Mouse (Mus musculus): ENCODE measurements around the gene Olfr785. TPM values are rescaled to one million over a fixed set of nuclear protein-coding genes. Genes with fewer than 3 reads are reported as not detected.
"Not testable (repeated sequence)": the region's sequence is repeated elsewhere in the genome, so short reads cannot be mapped to it uniquely, and the experiment has no call there.

Olfr785 gene
- polyA plus RNA-seq (2016; fragmentation: Nextera tagmentation; extraction: Ambion mirVana), result not detected in 2 replicates

- Histone ChIP-seq H3K27ac (replicated peaks) (no peak within 1 kb of the TSS), H3K9me3 (replicated peaks) (no peaks in the 10 kb centered on the region), H3K4me3 (no peak within 1 kb of the TSS), H3K36me3 (no peaks in the 10 kb centered on the region), H3K4me1 (no peaks in the 10 kb centered on the region), H3K27me3 (ENCODE audit: low read depth, poor library complexity, severe bottlenecking) (no peaks in the 10 kb centered on the region)
- WGBS, result 82% methylated on average over 2 of the region's 2 CpGs
- DNase-seq (ENCODE audit: low spot score), result no peak
Observed at GRCm38 (mm10) chr10:129405126-129405525, at the start of gene Olfr785. Olfr785 (plus strand) TSS chr10:129405426.

- not testable (repeated sequence) for H3K4me3 ChIP-seq; H3K27me3 ChIP-seq (ENCODE audit: low read depth, poor library complexity, severe bottlenecking); H3K36me3 ChIP-seq; DNase-seq (ENCODE audit: low spot score); H3K4me1 ChIP-seq; H3K9me3 ChIP-seq (replicated peaks); H3K27ac ChIP-seq (replicated peaks)
- 85% methylated on average over 4 of the region's 4 CpGs for WGBS
Observed at GRCm38 (mm10) chr10:129356496-129356895, 48.7 kb upstream of the Olfr785 start.

- Histone ChIP-seq H3K9me3 (replicated peaks) (peaks cover 7% of the 10 kb centered on the region; the same call in 1 of the 2 replicates), H3K27me3 (ENCODE audit: low read depth, poor library complexity, severe bottlenecking) (no peaks in the 10 kb centered on the region), H3K36me3 (no peaks in the 10 kb centered on the region), H3K4me3 (no peak overlapping the region), H3K27ac (replicated peaks) (no peak overlapping the region), H3K4me1 (no peaks in the 10 kb centered on the region)
- DNase-seq (ENCODE audit: low spot score), result no peak
- 80% methylated on average over 5 of the region's 5 CpGs for WGBS
Observed at GRCm38 (mm10) chr10:129357307-129357706, 47.9 kb upstream of the Olfr785 start.

GRCm38 (mm10) chr10:129374051-129374450 is 31.2 kb upstream of the Olfr785 start:
- not testable (repeated sequence) for H3K4me1 ChIP-seq
- 87% methylated on average over 5 of the region's 5 CpGs for WGBS

GRCm38 (mm10) chr10:129383783-129384182 is 21.4 kb upstream of the Olfr785 start, which contains the start of gene Olfr784:
Olfr784 (plus strand) TSS chr10:129384083.
- no peaks in the 10 kb centered on the region for H3K27me3 ChIP-seq (ENCODE audit: low read depth, poor library complexity, severe bottlenecking)
- no peak within 1 kb of the TSS for H3K27ac ChIP-seq (replicated peaks)
- no peaks in the 10 kb centered on the region for H3K4me1 ChIP-seq
- no peaks in the 10 kb centered on the region for H3K36me3 ChIP-seq
- no peaks in the 10 kb centered on the region for H3K9me3 ChIP-seq (replicated peaks)
- no peak for DNase-seq (ENCODE audit: low spot score)
- no peak within 1 kb of the TSS for H3K4me3 ChIP-seq

More at GRCm38 (mm10) chr10:129374051-129374450, 31.2 kb upstream of the Olfr785 start:
- not testable (repeated sequence) for DNase-seq (ENCODE audit: low spot score); H3K9me3 ChIP-seq (replicated peaks); H3K27ac ChIP-seq (replicated peaks); H3K4me3 ChIP-seq; H3K27me3 ChIP-seq (ENCODE audit: low read depth, poor library complexity, severe bottlenecking); H3K36me3 ChIP-seq

- H3K27ac ChIP-seq (replicated peaks), result no peak overlapping the region
- no peaks in the 10 kb centered on the region for H3K27me3 ChIP-seq (ENCODE audit: low read depth, poor library complexity, severe bottlenecking)
- 45% methylated on average over 5 of the region's 5 CpGs for WGBS
- no peak overlapping the region for H3K4me3 ChIP-seq
- no peaks in the 10 kb centered on the region for H3K36me3 ChIP-seq
- no peaks in the 10 kb centered on the region for H3K4me1 ChIP-seq
- H3K9me3 ChIP-seq (replicated peaks), result no peaks in the 10 kb centered on the region
- DNase-seq (ENCODE audit: low spot score), result no peak
Observed at GRCm38 (mm10) chr10:129400892-129401291, 4.3 kb upstream of the Olfr785 start.

- H3K4me1 ChIP-seq, result no peaks in the 10 kb centered on the region
- H3K27me3 ChIP-seq (ENCODE audit: low read depth, poor library complexity, severe bottlenecking), result no peaks in the 10 kb centered on the region
- no peak within 1 kb of the TSS for H3K27ac ChIP-seq (replicated peaks)
- no peaks in the 10 kb centered on the region for H3K9me3 ChIP-seq (replicated peaks)
- DNase-seq (ENCODE audit: low spot score), result no peak
- no peaks in the 10 kb centered on the region for H3K36me3 ChIP-seq
- no peak within 1 kb of the TSS for H3K4me3 ChIP-seq
Observed at GRCm38 (mm10) chr10:129427006-129427405, 21.8 kb downstream of the Olfr785 start, which contains the start of gene Olfr786. Olfr786 (plus strand) TSS chr10:129427306.

Other genes starting within 250 kb of the Olfr785 start
- gene Olfr771, start 240.7 kb upstream of the Olfr785 start, polyA plus RNA-seq (2016; fragmentation: Nextera tagmentation; extraction: Ambion mirVana), result not detected in 2 replicates
- gene Olfr772, start 227.5 kb upstream of the Olfr785 start, polyA plus RNA-seq (2016; fragmentation: Nextera tagmentation; extraction: Ambion mirVana), result not detected in 2 replicates
- not detected in 2 replicates for gene Olfr773, start 218.0 kb upstream of the Olfr785 start, polyA plus RNA-seq (2016; fragmentation: Nextera tagmentation; extraction: Ambion mirVana)
- gene Olfr774, start 169.2 kb upstream of the Olfr785 start, polyA plus RNA-seq (2016; fragmentation: Nextera tagmentation; extraction: Ambion mirVana), result not detected in 2 replicates
- not detected in 2 replicates for gene Olfr775, start 157.0 kb upstream of the Olfr785 start, polyA plus RNA-seq (2016; fragmentation: Nextera tagmentation; extraction: Ambion mirVana)
- gene Olfr776, start 146.3 kb upstream of the Olfr785 start, polyA plus RNA-seq (2016; fragmentation: Nextera tagmentation; extraction: Ambion mirVana), result not detected in 2 replicates
- not detected in 2 replicates for gene Olfr777, start 133.9 kb upstream of the Olfr785 start, polyA plus RNA-seq (2016; fragmentation: Nextera tagmentation; extraction: Ambion mirVana)
- gene Olfr780, start 87.3 kb upstream of the Olfr785 start, polyA plus RNA-seq (2016; fragmentation: Nextera tagmentation; extraction: Ambion mirVana), result not detected in 2 replicates
- gene Olfr781, start 76.6 kb upstream of the Olfr785 start, polyA plus RNA-seq (2016; fragmentation: Nextera tagmentation; extraction: Ambion mirVana), result not detected in 2 replicates
- not detected in 2 replicates for gene Olfr782, start 56.6 kb upstream of the Olfr785 start, polyA plus RNA-seq (2016; fragmentation: Nextera tagmentation; extraction: Ambion mirVana)
- gene Olfr784, start 21.3 kb upstream of the Olfr785 start, polyA plus RNA-seq (2016; fragmentation: Nextera tagmentation; extraction: Ambion mirVana), result 0.06 TPM in 1 of 2 replicates, not detected in the other
- gene Olfr786, start 21.9 kb downstream of the Olfr785 start, polyA plus RNA-seq (2016; fragmentation: Nextera tagmentation; extraction: Ambion mirVana), result not detected in 2 replicates
- not detected in 2 replicates for gene Olfr787, start 56.4 kb downstream of the Olfr785 start, polyA plus RNA-seq (2016; fragmentation: Nextera tagmentation; extraction: Ambion mirVana)
- not detected in 2 replicates for gene Olfr788, start 65.6 kb downstream of the Olfr785 start, polyA plus RNA-seq (2016; fragmentation: Nextera tagmentation; extraction: Ambion mirVana)
- not detected in 2 replicates for gene Olfr789, start 79.3 kb downstream of the Olfr785 start, polyA plus RNA-seq (2016; fragmentation: Nextera tagmentation; extraction: Ambion mirVana)
- not detected in 2 replicates for gene Olfr790, start 93.1 kb downstream of the Olfr785 start, polyA plus RNA-seq (2016; fragmentation: Nextera tagmentation; extraction: Ambion mirVana)
- gene Olfr791, start 116.4 kb downstream of the Olfr785 start, polyA plus RNA-seq (2016; fragmentation: Nextera tagmentation; extraction: Ambion mirVana), result not detected in 2 replicates
- not detected in 2 replicates for gene Olfr792, start 133.7 kb downstream of the Olfr785 start, polyA plus RNA-seq (2016; fragmentation: Nextera tagmentation; extraction: Ambion mirVana)
- not detected in 2 replicates for gene Olfr794, start 162.2 kb downstream of the Olfr785 start, polyA plus RNA-seq (2016; fragmentation: Nextera tagmentation; extraction: Ambion mirVana)
- not detected in 2 replicates for gene Olfr796, start 207.1 kb downstream of the Olfr785 start, polyA plus RNA-seq (2016; fragmentation: Nextera tagmentation; extraction: Ambion mirVana)
- gene Olfr798, start 222.5 kb downstream of the Olfr785 start, polyA plus RNA-seq (2016; fragmentation: Nextera tagmentation; extraction: Ambion mirVana), result not detected in 2 replicates
- gene Olfr799, start 232.1 kb downstream of the Olfr785 start, polyA plus RNA-seq (2016; fragmentation: Nextera tagmentation; extraction: Ambion mirVana), result not detected in 2 replicates

Measured in midbrain, embryonic 10.5 days (tissue).